ENCODE assay signal across 9 mouse cellular contexts in the genomic region with DNA sequence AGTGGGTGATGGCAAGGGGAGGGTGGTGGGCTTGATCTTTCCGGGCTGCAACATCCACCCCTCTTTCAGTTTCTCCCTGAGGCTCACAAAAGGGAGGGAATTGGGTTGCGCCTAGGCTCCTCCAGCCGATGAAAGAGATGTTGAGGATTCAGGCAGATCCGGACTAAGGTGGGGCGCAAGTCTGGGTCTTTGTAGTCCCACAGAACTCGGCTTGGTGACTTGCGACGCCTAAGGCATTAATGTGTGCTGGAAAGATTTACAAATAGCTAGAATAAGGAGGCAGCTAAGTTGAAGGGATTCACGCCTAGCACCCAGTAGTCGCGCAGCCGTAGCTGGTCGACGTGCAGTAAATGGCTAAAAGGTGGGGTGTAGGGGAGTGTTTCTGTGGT. TPM values are rescaled to one million over a fixed set of nuclear protein-coding genes. Genes with fewer than 3 reads are reported as not detected.
DNase-seq lines count a peak whose midpoint lies in the region; ATAC-seq and TF ChIP-seq lines count a peak whose summit lies in the region.
"Had no signal": no experiment of that assay in that cellular context is flagged by ENCODE, and none has a peak within 500 bp of the region (broad histone marks: within the 10 kb centered on the region; RNA-seq: fewer than 3 reads in every experiment).

No protein-coding gene starts in this region.

- WGBS in heart, embryonic 11.5 days (ENCODE audit: insufficient replicate concordance) = under 1% methylated on average over 14 of the region's 14 CpGs
- WGBS in forebrain, embryonic 14.5 days = under 1% methylated on average over 14 of the region's 14 CpGs
- 1% methylated on average over 14 of the region's 14 CpGs for WGBS in liver, embryonic 16.5 days (ENCODE audit: insufficient replicate concordance)

- peak overlapping the region; percentile 60 for H3K9ac ChIP-seq in heart, embryonic 11.5 days (ENCODE audit: low read depth, low read length)
- peak overlapping the region; percentile 96 for H3K9ac ChIP-seq in forebrain, embryonic 14.5 days (ENCODE audit: low read length)
- no peak overlapping the region; the same call in 1 of the 2 replicates for H3K9ac ChIP-seq in liver, embryonic 16.5 days (ENCODE audit: low read depth, low read length)

- H3K4me1 ChIP-seq in heart, embryonic 11.5 days (ENCODE audit: control insufficient read depth, insufficient read depth, low read length) = peaks cover 7% of the 10 kb centered on the region
- H3K4me1 ChIP-seq in E14TG2a.4 (replicated peaks; ENCODE audit: low read depth, low read length) = peaks cover 40% of the 10 kb centered on the region
- H3K4me1 ChIP-seq in forebrain, embryonic 14.5 days (ENCODE audit: control insufficient read depth, insufficient read depth, low read length) = peaks cover 10% of the 10 kb centered on the region; the same call in 1 of the 2 replicates
- peaks cover 11% of the 10 kb centered on the region; the same call in 1 of the 2 replicates for H3K4me1 ChIP-seq in liver, embryonic 16.5 days (ENCODE audit: control insufficient read depth, low read depth, low read length)

- no peak for ATAC-seq in heart, embryonic 11.5 days (replicated peaks; ENCODE audit: insufficient number of reproducible peaks, low FRiP score, low TSS enrichment)
- peak; percentile 1 for ATAC-seq in forebrain, embryonic 14.5 days
- peak; percentile 2; the same call in 1 of the 2 replicates for ATAC-seq in liver, embryonic 16.5 days (ENCODE audit: low read depth)

- H3K27me3 ChIP-seq in heart, embryonic 11.5 days (ENCODE audit: control insufficient read depth, insufficient read depth, low read length) = peaks cover 36% of the 10 kb centered on the region
- peaks cover 75% of the 10 kb centered on the region for H3K27me3 ChIP-seq in E14TG2a.4 (ENCODE audit: insufficient read depth, low read length)
- H3K27me3 ChIP-seq in forebrain, embryonic 14.5 days (replicated peaks; ENCODE audit: control insufficient read depth, insufficient read depth, low read length) = no peaks in the 10 kb centered on the region
- peaks cover 61% of the 10 kb centered on the region for H3K27me3 ChIP-seq in liver, embryonic 16.5 days (ENCODE audit: control insufficient read depth, insufficient read depth, low read depth, low read length)

- H3K4me3 ChIP-seq in heart, embryonic 11.5 days (ENCODE audit: low read depth, low read length) = peak overlapping the region; percentile 57
- H3K4me3 ChIP-seq in E14TG2a.4 (replicated peaks; ENCODE audit: low read length) = peak overlapping the region; percentile 81
- peak overlapping the region; percentile 84 for H3K4me3 ChIP-seq in forebrain, embryonic 14.5 days (ENCODE audit: low read depth, low read length)
- peak overlapping the region; percentile 51 for H3K4me3 ChIP-seq in liver, embryonic 16.5 days (ENCODE audit: low read depth, low read length)

- H3K4me2 ChIP-seq in heart, embryonic 11.5 days = peak overlapping the region; percentile 93
- H3K4me2 ChIP-seq in forebrain, embryonic 14.5 days (ENCODE audit: low read length) = peak overlapping the region; percentile 89
- peak overlapping the region; percentile 68 for H3K4me2 ChIP-seq in liver, embryonic 16.5 days (ENCODE audit: low read depth, low read length)

- no peaks in the 10 kb centered on the region for H3K9me3 ChIP-seq in heart, embryonic 11.5 days (replicated peaks; ENCODE audit: control insufficient read depth, low read length)
- H3K9me3 ChIP-seq in E14TG2a.4 (ENCODE audit: low read length) = no peaks in the 10 kb centered on the region
- no peaks in the 10 kb centered on the region for H3K9me3 ChIP-seq in forebrain, embryonic 14.5 days (replicated peaks; ENCODE audit: control insufficient read depth, low read length)
- no peaks in the 10 kb centered on the region for H3K9me3 ChIP-seq in liver, embryonic 16.5 days (replicated peaks; ENCODE audit: control insufficient read depth, low read length)

- H3K36me3 ChIP-seq in heart, embryonic 11.5 days (ENCODE audit: control insufficient read depth, insufficient read depth, low read length) = no peaks in the 10 kb centered on the region
- no peaks in the 10 kb centered on the region for H3K36me3 ChIP-seq in E14TG2a.4 (ENCODE audit: insufficient read depth, low read length)
- H3K36me3 ChIP-seq in forebrain, embryonic 14.5 days (ENCODE audit: control insufficient read depth, insufficient read depth, low read length) = 0 out of 2 replicates have a peak, but pooled peaks cover 2% of the 10 kb centered on the region
- H3K36me3 ChIP-seq in liver, embryonic 16.5 days (ENCODE audit: control insufficient read depth, insufficient read depth) = no peaks in the 10 kb centered on the region

- H3K27ac ChIP-seq in heart, embryonic 11.5 days (ENCODE audit: low read depth, low read length) = no peak overlapping the region
- peak overlapping the region; percentile 92 for H3K27ac ChIP-seq in forebrain, embryonic 14.5 days (ENCODE audit: low read depth, low read length)
- no peak overlapping the region for H3K27ac ChIP-seq in liver, embryonic 16.5 days (ENCODE audit: low read length)

- TF ChIP-seq CTCF in E14TG2a.4 (conservative IDR thresholded peaks at IDR 0.05; ENCODE audit: low read length) = no peak

- DNase-seq in heart, postnatal 14 days = no peak
- DNase-seq in forebrain, embryonic 14.5 days (ENCODE audit: low spot score) = no peak
- DNase-seq in c-Kit-positive CD71-positive TER-119-positive erythroid progenitor cells, embryonic 14.5 days (ENCODE audit: low spot score) = no peak
- no peak for DNase-seq in adrenal gland, postnatal 36 days
- no peak for DNase-seq in left cerebral cortex, postnatal 10 days (ENCODE audit: extremely low spot score in 1 of 2, low spot score in 2 of 2)

- intact Hi-C loops in heart, postnatal 14 days (cut with DNase I) = no loop called here
- intact Hi-C loops in left cerebral cortex, postnatal 10 days (cut with DNase I) = loop anchor here (5.0 kb wide), 1 partner anchor 85 kb away; no protein-coding TSS in a partner anchor

RNA-seq across cellular contexts. Expression of a gene that starts 0.6 kb away (rescaled TPM):
- polyA plus RNA-seq in heart, embryonic 11.5 days (2014; fragmentation: Nextera tagmentation; extraction: Ambion mirVana) = 2.9 and 3.5 TPM in 2 replicates
- total RNA-seq in heart, postnatal 14 days (2021) = under 1 TPM; 0.46 to 0.79 TPM
- polyA plus RNA-seq in forebrain, embryonic 14.5 days (2014; fragmentation: Nextera tagmentation; extraction: Ambion mirVana) = 152 and 207 TPM in 2 replicates
- 0.32 and 0.37 TPM in 2 replicates for polyA plus RNA-seq in liver, embryonic 16.5 days (2015; fragmentation: Nextera tagmentation; extraction: Ambion mirVana)
- 1 to 10 TPM in 1 of 2 experiments, under 1 TPM in 1; 0.86 to 1.1 TPM for total RNA-seq in adrenal gland, postnatal 36 days (2021)
- 100 to 1,000 TPM; 354 to 401 TPM for total RNA-seq in left cerebral cortex, postnatal 10 days (2021)
- total RNA-seq: neutrophil, adult 5-6 weeks had no signal

RNA-seq across cellular contexts. Expression of a gene that starts 45.4 kb away (rescaled TPM):
- 296 and 306 TPM in 2 replicates for polyA plus RNA-seq in heart, embryonic 11.5 days (2014; fragmentation: Nextera tagmentation; extraction: Ambion mirVana)
- total RNA-seq in heart, postnatal 14 days (2021) = 10 to 100 TPM; 56.0 to 67.6 TPM
- polyA plus RNA-seq in forebrain, embryonic 14.5 days (2014; fragmentation: Nextera tagmentation; extraction: Ambion mirVana) = 147 and 206 TPM in 2 replicates
- 160 and 163 TPM in 2 replicates for polyA plus RNA-seq in liver, embryonic 16.5 days (2015; fragmentation: Nextera tagmentation; extraction: Ambion mirVana)
- 10 to 100 TPM; 10.2 to 11.9 TPM for total RNA-seq in adrenal gland, postnatal 36 days (2021)
- 1 to 10 TPM; 6.1 to 7.6 TPM for total RNA-seq in left cerebral cortex, postnatal 10 days (2021)

Comparison
In these comparisons a context has a peak if more than half of its experiments do, and no peak if none do; other contexts are left out.
1. RNA of a gene that starts 0.6 kb away (total RNA-seq): 354 to 401 TPM in left cerebral cortex, postnatal 10 days; 0.86 to 1.1 TPM in adrenal gland, postnatal 36 days and 0.46 to 0.79 TPM in heart, postnatal 14 days; every median in the first group is over 100 times any median in the second.
2. RNA of a gene that starts 45.4 kb away (total RNA-seq): 56.0 to 67.6 TPM in heart, postnatal 14 days; 10.2 to 11.9 TPM in adrenal gland, postnatal 36 days and 6.1 to 7.6 TPM in left cerebral cortex, postnatal 10 days; every median in the first group is over 4 times any median in the second.
3. Peak in every context shown above with its lines, with median percentiles within 50 percentile points of each other: H3K4me2 ChIP-seq and H3K4me3 ChIP-seq.